Mouse (Mus musculus) duodenum, adult 2 months (tissue): Measurements from ENCODE around the gene Cacna1g. TPM values are rescaled to one million over a fixed set of nuclear protein-coding genes. Genes with fewer than 3 reads are reported as not detected.

Experiments
- polyA plus RNA-seq: library from polyadenylated mRNA; depleted of rRNA; stranded (reverse); fragments of >200 nt; gene quantifications from 2 replicates; pipeline ENCODE4 v1.2.3, GENCODE M21; 2012; ENCODE audit warnings: low replicate concordance; rRNA removed

The Cacna1g gene
- polyA plus RNA-seq, result 7.5 and 15.5 TPM in 2 replicates

DNA sequence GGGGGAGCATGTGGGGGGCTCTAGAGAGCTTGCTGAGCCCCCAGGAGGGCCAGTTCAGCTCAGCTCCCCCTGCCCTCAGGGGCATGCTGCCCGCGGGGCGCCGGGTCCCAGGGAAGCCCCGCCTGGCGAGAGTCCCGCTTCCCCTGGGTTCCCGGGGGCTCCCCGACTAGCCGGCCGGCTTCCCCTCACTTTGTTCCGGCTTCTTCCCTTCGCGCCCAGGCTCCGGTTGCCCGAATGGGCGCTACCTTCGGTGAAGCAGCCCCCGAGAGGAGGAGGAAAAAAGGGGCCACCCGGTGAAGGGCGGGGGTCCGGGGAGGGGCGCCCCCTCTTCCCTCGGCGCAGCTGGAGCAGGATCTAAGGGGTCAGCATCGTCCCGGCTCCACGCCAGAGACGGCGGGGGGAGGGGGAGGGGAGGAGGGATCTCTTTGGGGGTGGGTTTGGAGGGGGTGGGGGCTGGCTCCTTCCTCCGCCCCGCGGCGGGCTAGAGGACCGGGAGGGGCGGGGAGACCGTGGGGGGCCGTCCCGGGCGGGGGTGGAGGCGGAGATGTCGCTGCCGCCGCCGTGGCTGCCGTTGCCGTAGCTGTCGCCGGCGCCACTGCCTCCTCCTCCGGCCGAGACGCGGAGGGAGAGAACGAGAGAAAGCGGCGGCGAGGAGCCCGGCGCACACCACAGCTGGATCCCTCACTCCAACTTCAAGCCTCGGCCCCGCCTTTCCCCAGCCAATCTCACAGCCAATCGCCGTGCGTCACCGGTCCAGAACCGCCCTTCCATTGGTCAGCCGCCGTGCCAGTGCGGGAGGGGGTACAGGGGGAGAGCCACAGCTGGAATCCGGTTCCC is at the start of gene Cacna1g:
Gene Cacna1g (minus strand): TSS at position 492 of the 837 bp plus-strand sequence.

DNA sequence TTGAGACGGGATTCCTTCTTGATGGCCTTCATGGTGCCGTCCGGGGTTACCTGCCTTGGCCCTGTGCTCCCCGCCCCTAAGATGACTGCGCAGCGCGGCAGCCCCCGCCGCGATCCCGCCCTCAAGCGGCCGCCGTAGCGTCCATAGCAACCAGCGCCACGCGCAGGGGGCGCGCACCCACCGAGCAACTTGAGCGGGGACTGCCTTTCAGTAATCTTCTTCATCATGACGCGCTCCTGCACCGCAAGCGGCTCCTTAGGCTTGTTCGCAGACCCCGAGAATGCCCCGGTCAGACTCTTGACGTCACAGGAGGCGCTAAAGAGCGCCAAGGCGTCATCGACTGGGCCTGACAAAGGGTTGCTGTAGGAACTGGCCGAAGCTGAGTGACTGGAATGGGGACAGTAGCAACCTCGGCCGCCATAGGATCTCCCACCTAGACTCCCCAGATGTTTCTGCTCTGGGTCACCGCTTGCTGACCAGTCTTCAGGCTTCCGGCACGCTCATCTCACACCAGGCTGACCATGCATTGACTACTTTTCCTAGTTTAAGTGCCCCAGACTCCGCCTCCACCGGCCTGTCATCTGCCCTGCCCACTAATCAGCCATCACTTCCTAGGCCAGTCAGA is 47.3 kb upstream of the Cacna1g start, which contains the start of gene Mycbpap:
Gene Mycbpap (minus strand): TSS at position 524 of the 625 bp plus-strand sequence.

DNA sequence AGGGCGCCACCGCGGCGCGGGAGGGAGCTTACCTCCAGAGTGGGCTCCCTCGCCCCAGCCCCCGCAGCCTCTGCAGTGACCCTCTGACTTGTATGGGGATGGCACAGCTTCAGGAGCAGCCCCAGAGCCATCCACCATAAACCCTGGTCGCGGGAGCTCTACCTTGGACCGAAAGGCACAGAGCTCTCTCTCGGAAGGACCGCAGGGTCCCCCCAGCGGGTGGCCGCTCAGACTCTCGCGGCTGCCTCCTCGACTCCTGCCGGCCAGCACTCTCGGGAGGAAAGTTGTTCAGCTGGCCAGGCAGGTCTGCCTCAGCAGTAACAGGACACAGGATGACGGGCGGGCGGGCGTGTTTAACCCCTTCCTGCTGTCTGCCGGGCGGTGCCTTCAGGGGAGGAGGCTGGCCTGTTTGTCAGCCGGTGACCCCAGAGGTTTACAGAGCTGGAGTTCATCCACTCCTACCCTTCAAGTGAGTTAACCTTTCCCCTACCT is 25.7 kb upstream of the Cacna1g start, which contains the start of gene Epn3:
Gene Epn3 (minus strand): TSS at position 314 of the 492 bp plus-strand sequence.

DNA sequence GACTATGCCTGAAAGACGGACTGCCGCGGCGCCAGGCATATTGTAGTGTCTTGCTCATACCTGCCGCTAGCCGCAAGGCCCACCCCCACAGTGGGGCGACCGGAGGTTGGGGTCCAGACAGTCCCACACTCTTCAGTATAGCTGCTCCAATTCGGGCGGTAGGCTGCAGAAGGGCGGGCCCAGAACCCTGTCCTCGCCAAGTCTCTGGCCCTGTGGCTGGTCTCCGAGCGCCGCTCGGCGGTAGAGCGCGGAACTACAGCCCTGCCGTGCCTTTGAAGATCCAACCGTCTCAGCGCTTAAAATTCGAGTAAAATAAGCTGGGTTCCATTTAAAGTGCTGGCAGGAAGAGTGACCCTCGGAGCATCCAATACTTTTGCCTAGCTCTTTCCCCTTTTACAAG is 12.0 kb upstream of the Cacna1g start, which contains the start of gene Spata20:
Gene Spata20 (minus strand): TSS at position 179 of the 400 bp plus-strand sequence.

DNA sequence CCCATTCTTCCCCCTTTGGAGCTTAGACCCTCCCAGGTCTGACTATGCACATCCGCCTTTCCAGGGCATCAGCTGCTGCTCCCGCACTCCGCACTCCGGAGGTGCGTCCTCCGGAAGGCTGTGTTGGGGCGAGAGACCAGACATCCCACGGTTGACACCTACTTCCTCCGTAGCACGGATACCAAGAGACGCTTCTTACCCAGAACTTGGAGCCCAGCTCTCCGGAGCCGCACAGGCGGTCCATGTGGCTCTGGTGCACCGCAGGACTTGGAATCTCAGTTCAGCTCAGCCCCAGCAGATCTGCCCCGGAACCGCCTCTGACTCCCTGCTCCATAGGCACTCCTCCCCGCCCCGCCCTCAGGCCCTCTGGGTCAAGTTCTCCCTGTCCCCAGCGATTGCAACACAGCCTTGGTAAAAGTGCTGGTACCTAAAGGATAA is 81.3 kb downstream of the Cacna1g start, which contains the start of gene Abcc3:
Gene Abcc3 (minus strand): TSS at position 326 of the 438 bp plus-strand sequence.

Other genes starting within 250 kb of the Cacna1g start
- 0.59 and 0.75 TPM in 2 replicates for gene Wfikkn2, start 228.2 kb downstream of the Cacna1g start, polyA plus RNA-seq
- 0.74 and 2.4 TPM in 2 replicates for gene Gm21885, start 192.3 kb downstream of the Cacna1g start, polyA plus RNA-seq
- 0.92 and 1.6 TPM in 2 replicates for gene Luc7l3, start 152.2 kb downstream of the Cacna1g start, polyA plus RNA-seq
- gene Ankrd40, start 146.2 kb downstream of the Cacna1g start, polyA plus RNA-seq, result 68.4 and 74.6 TPM in 2 replicates
- 70.3 and 173 TPM in 2 replicates for gene Abcc3, start 81.2 kb downstream of the Cacna1g start, polyA plus RNA-seq
- gene Spata20, start 12.0 kb upstream of the Cacna1g start, polyA plus RNA-seq, result 0.08 TPM in 1 of 2 replicates, not detected in the other
- gene Epn3, start 25.8 kb upstream of the Cacna1g start, polyA plus RNA-seq, result 4.1 and 10.7 TPM in 2 replicates
- 1.9 and 2.7 TPM in 2 replicates for gene Mycbpap, start 47.5 kb upstream of the Cacna1g start, polyA plus RNA-seq
- gene Rsad1, start 75.1 kb upstream of the Cacna1g start, polyA plus RNA-seq, result 4.8 and 7.6 TPM in 2 replicates
- gene Chad, start 90.8 kb upstream of the Cacna1g start, polyA plus RNA-seq, result 1.3 and 66.7 TPM in 2 replicates
- gene Acsf2, start 127.7 kb upstream of the Cacna1g start, polyA plus RNA-seq, result 29.7 and 35.2 TPM in 2 replicates
- 115 and 176 TPM in 2 replicates for gene Lrrc59, start 155.6 kb upstream of the Cacna1g start, polyA plus RNA-seq
- 16.2 and 23.4 TPM in 2 replicates for gene Mrpl27, start 179.6 kb upstream of the Cacna1g start, polyA plus RNA-seq
- gene Eme1, start 179.8 kb upstream of the Cacna1g start, polyA plus RNA-seq, result 0.92 and 1.4 TPM in 2 replicates
- 23.8 and 24.6 TPM in 2 replicates for gene Xylt2, start 203.3 kb upstream of the Cacna1g start, polyA plus RNA-seq
- gene Gm11541, start 230.3 kb upstream of the Cacna1g start, polyA plus RNA-seq, result 0.05 TPM in 1 of 2 replicates, not detected in the other